Mouse (Mus musculus) ES-E14 (cell line): ENCODE measurements around the gene Fancc. TPM values are rescaled to one million over a fixed set of nuclear protein-coding genes. Genes with fewer than 3 reads are reported as not detected.

Experiments
- DNase-seq: peaks from one replicate; pipeline ENCODE4 v3.0.0-alpha.2; 2013; ENCODE audit warnings: low read depth, low spot score
- H3K27ac ChIP-seq: 2 replicates; pipeline ENCODE4 v1.5.1; 2012; ENCODE audit warnings: low read depth, mild to moderate bottlenecking, low read length, moderate library complexity, mixed read lengths; ENCODE audit not compliant: poor library complexity, insufficient read depth, severe bottlenecking
- H3K36me3 ChIP-seq: 2 replicates; pipeline ENCODE4 v1.6.1; 2012; ENCODE audit warnings: mild to moderate bottlenecking, low read length, moderate library complexity, mixed read lengths; ENCODE audit not compliant: control insufficient read depth, poor library complexity, insufficient read depth, severe bottlenecking
- H3K4me1 ChIP-seq, 2 experiments: fragments of 150-350 bp in 1 of 2; sonication (generic) in 1 of 2; 2 replicates each; pipeline ENCODE4 v1.6.1; 2012; ENCODE audit warnings: low read length in 2 of 2, mild to moderate bottlenecking in 1 of 2, mixed read lengths in 1 of 2; ENCODE audit not compliant: control insufficient read depth in 2 of 2, insufficient read depth in 2 of 2, poor library complexity in 1 of 2
- H3K4me3 ChIP-seq, 2 experiments: fragments of 150-350 bp in 1 of 2; sonication (generic) in 1 of 2; 2 replicates each; pipeline ENCODE4 v1.5.1; 2012; ENCODE audit warnings: low read length in 2 of 2, low read depth in 1 of 2, mild to moderate bottlenecking in 1 of 2, mixed read lengths in 1 of 2; ENCODE audit not compliant: insufficient read depth in 1 of 2, poor library complexity in 1 of 2, severe bottlenecking in 1 of 2
- H3K9ac ChIP-seq: 2 replicates; pipeline ENCODE4 v1.6.1; 2012; ENCODE audit warnings: low read depth, mild to moderate bottlenecking, low read length, mixed read lengths; ENCODE audit not compliant: poor library complexity, insufficient read depth, severe bottlenecking
- H3K9me3 ChIP-seq: fragments of 150-350 bp; sonication (generic); 2 replicates; pipeline ENCODE4 v1.6.1; 2012; ENCODE audit warnings: low read depth, mild to moderate bottlenecking, low read length; ENCODE audit not compliant: control insufficient read depth, insufficient read depth
- CHD2 ChIP-seq: IDR thresholded peaks from 2 replicates; pipeline ENCODE4 v1.6.1; 2014; ENCODE audit warnings: mild to moderate bottlenecking, low read depth, low read length, inconsistent platforms
- HCFC1 ChIP-seq: IDR thresholded peaks from 2 replicates; pipeline ENCODE4 v1.6.1; 2012; ENCODE audit warnings: low read length, inconsistent platforms, borderline replicate concordance; ENCODE audit not compliant: insufficient read depth
- MAFK ChIP-seq: IDR thresholded peaks from 2 replicates; pipeline ENCODE4 v1.6.1; 2014; ENCODE audit warnings: mild to moderate bottlenecking, low read depth, low read length, inconsistent platforms; ENCODE audit not compliant: insufficient read depth
- ZC3H11A ChIP-seq: IDR thresholded peaks from 2 replicates; pipeline ENCODE4 v1.6.1; 2012; ENCODE audit warnings: low read depth, mild to moderate bottlenecking, inconsistent platforms, low read length, borderline replicate concordance
- ZNF384 ChIP-seq: IDR thresholded peaks from 2 replicates; pipeline ENCODE4 v1.6.1; 2012; ENCODE audit warnings: low read depth, low read length, inconsistent platforms
- in situ Hi-C, 2 experiments: fragments of 600-800 bp; cut with MboI; formaldehyde crosslinking; loops; one replicate each; pipeline ENCODE4 v1.15.1; 2025; ENCODE audit warnings: low sequenced_read_pairs in 2 of 2, inconsistent platforms in 1 of 2; ENCODE audit not compliant: unreplicated experiment in 2 of 2
- total RNA-seq: library from RNA; depleted of rRNA; stranded (reverse); fragments of 300-350 nt; gene quantifications from 2 replicates; pipeline ENCODE4 v1.2.3, GENCODE M21; 2012

Gene Fancc
- total RNA-seq, 1 experiment, result 9.4 TPM

DNA sequence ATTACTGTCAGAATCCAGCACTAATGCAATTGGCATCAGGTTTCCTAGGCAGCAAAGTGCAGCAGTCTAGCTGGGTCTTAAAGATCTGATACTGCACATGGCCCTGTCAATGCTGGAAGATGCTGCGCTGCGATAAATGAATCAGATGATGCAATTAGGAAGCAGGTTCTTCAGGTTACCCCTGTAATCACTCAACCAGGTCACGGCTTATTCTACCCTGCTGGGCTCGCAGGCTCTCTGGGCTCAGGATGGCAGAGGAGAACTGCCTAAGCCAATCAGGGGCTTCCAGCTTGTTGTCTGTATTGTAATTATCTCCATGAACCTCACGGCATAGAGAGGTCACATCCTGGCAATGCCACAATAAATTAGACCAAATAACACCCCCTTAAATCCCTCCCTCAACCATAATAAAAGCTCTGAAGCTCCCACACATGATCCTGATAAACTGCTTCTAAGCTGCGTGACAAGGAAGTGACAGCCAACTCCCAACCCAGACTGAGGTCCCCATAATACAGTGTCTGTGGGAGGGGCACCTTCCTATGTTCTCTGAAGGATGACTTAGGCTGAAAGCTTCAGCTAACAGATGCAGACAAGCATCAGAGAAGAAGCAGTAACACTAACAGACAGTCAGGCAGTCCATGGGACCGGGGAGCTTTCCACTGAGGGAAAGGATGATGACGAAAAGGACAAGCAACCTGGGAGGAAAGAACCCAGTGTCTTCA, 159.7 kb downstream of the Fancc start:
- no peak for DNase-seq
- TF ChIP-seq ZNF384 (no peak), HCFC1 (no peak), MAFK (no peak), CHD2 (no peak), ZC3H11A (no peak)
- no peak overlapping the region for H3K27ac ChIP-seq
- H3K9ac ChIP-seq, result no peak overlapping the region
- in situ Hi-C loops, result loop anchor here (10.0 to 25.0 kb wide), 2 partner anchors 293 to 300 kb away; no protein-coding TSS in a partner anchor
- H3K4me1 ChIP-seq, result no peaks in the 10 kb centered on the region
- no peaks in the 10 kb centered on the region for H3K36me3 ChIP-seq
- no peaks in the 10 kb centered on the region for H3K9me3 ChIP-seq
- no peak overlapping the region for H3K4me3 ChIP-seq

DNA sequence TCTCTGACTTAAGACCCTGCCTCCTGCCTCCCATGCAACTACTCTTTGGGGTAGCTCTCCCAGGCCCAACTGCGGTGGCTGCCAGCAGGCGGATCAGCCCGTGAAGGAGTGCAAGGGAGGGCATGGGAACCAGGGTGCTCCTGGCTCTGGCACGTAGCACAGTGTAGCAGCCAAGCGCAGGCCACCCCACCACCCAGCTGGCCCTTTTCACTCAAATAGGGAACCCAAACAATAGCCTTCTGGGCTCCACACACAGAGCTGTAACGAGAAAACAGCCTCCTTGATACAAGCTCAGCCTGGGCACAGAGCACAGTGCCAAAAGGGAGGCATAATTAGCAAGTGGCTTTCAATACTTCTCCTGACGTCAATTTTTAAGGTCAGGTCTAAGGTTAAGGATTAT, 160.7 kb downstream of the Fancc start:
- Histone ChIP-seq H3K9me3 (no peaks in the 10 kb centered on the region), H3K36me3 (no peaks in the 10 kb centered on the region), H3K9ac (no peak overlapping the region), H3K4me1 (no peaks in the 10 kb centered on the region), H3K4me3 (no peak overlapping the region), H3K27ac (no peak overlapping the region)
- TF ChIP-seq ZNF384 (no peak), HCFC1 (no peak), MAFK (no peak), CHD2 (no peak), ZC3H11A (no peak)
- DNase-seq, result no peak
- in situ Hi-C loops, result loop anchor here (10.0 to 25.0 kb wide), 2 partner anchors 292 to 299 kb away; no protein-coding TSS in a partner anchor

DNA sequence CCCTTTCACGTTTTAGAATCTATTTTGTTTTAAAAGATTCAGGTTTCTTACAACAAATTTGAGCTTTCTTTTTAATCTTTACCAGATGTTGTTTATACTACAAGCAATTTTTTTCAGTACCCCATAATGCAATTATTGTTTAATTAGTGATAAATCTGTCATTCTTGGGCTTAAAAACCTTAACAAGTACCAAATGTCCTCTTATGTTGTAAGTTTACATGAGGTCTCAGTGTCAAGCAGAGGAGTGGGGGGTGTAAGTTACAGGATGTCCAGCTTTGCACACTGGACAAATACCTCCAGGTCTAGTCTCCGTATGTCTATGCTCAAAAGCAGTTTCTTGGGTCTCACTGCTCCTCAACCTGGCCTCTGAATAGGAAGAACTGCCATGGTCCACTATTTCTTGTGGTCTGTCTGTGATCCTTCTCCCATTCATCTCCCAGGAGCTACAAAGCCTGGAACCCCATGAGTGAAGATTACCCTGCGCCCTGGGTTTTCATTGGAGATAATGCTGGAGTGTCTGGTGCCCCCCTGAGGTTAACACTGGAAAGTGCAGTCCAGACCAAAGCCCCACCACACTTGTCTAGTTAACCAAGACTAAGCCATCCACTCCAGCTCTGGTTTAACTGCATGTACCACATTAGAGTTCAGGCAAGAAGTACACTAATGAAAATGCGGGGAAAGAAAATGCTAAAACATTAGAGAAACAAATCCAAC, 161.5 kb downstream of the Fancc start:
- Histone ChIP-seq H3K36me3 (no peaks in the 10 kb centered on the region), H3K4me1 (peaks cover 0 to 1% of the 10 kb centered on the region in 2 experiments; a peak in 1 of 4 replicates), H3K9ac (no peak overlapping the region), H3K9me3 (no peaks in the 10 kb centered on the region), H3K27ac (no peak overlapping the region), H3K4me3 (no peak overlapping the region)
- TF ChIP-seq ZNF384 (no peak), ZC3H11A (peak; percentile 79; the same call in 1 of the 2 replicates)
- DNase-seq, result peak; percentile 58
- in situ Hi-C loops, result loop anchor here (10.0 to 25.0 kb wide), 2 partner anchors 291 to 298 kb away; no protein-coding TSS in a partner anchor

DNA sequence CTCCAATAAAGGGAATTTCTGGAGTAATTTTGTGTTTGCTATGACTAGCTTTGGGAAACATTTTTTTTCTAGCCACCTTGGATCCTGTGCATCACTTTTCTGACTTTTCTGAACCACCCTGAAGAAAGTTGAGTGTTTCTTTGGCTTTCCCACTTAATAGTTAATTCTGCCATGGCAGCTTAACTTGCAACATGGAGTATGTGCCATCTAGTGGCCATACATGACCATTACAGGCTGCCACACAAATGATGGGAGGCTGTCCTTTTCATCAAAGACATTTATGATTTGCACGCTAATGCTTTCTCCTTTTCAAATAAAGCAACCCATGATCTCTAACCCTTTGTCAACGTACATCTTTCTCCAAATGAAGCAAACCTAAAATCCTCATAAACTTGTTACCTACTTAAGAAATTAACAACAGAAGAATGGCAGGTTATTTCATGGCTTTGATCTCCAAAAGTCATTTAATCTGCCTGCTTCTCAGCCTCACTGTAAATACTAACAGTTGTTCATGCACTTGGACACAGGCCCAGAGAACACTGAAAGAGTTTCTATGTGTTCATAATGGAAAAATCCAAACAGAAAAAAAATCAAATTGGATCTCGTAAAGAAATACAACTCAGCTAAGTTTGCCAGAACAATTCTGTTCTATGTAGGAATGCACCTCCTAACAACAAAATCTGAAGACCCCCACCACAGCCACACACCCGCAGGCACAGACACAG, 164.3 kb downstream of the Fancc start:
- Histone ChIP-seq H3K4me3 (no peak overlapping the region), H3K9me3 (no peaks in the 10 kb centered on the region), H3K4me1 (peaks cover 0 to 3% of the 10 kb centered on the region in 2 experiments; a peak in 1 of 4 replicates), H3K36me3 (peaks cover 3% of the 10 kb centered on the region; the same call in 1 of the 2 replicates), H3K27ac (no peak overlapping the region), H3K9ac (no peak overlapping the region)
- TF ChIP-seq MAFK, result 0 out of 2 replicates have a peak, but pooled peaks have one; percentile 16
- TF ChIP-seq ZC3H11A, result peak; percentile 89
- no peak for TF ChIP-seq ZNF384
- in situ Hi-C loops, result loop anchor here (10.0 to 25.0 kb wide), 2 partner anchors 288 to 295 kb away; no protein-coding TSS in a partner anchor
- DNase-seq, result no peak
